Mouse (Mus musculus) myocyte (in vitro differentiated cells): ENCODE data around the gene Tlx1. TPM values are rescaled to one million over a fixed set of nuclear protein-coding genes. Genes with fewer than 3 reads are reported as not detected.

Source experiments
- H3K27me3 ChIP-seq: one replicate; pipeline ENCODE4 v1.6.1; 2011; ENCODE audit not compliant: control insufficient read depth, insufficient read depth, insufficient read length
- H3K36me3 ChIP-seq: one replicate; pipeline ENCODE4 v1.6.1; 2011; ENCODE audit not compliant: control insufficient read depth, insufficient read depth
- H3K4me2 ChIP-seq: one replicate; pipeline ENCODE4 v1.6.1; 2011; ENCODE audit warnings: low read depth, control low read depth
- H3K4me3 ChIP-seq: one replicate; pipeline ENCODE4 v1.5.1; 2011; ENCODE audit warnings: mild to moderate bottlenecking, control low read depth, moderate library complexity
- H3K79me2 ChIP-seq: one replicate; pipeline ENCODE4 v1.6.1; 2011; ENCODE audit not compliant: control insufficient read depth, insufficient read depth
- H3ac ChIP-seq: one replicate; pipeline ENCODE4 v1.6.1; 2011; ENCODE audit not compliant: control insufficient read depth, insufficient read length
- CEBPB ChIP-seq: IDR thresholded peaks from 2 replicates; pipeline ENCODE4 v1.6.1; 2011; ENCODE audit warnings: mild to moderate bottlenecking, moderate library complexity; ENCODE audit not compliant: poor library complexity, insufficient read depth, severe bottlenecking
- E2F4 ChIP-seq: IDR thresholded peaks from one replicate; pipeline ENCODE4 v1.6.1; 2011; ENCODE audit warnings: mild to moderate bottlenecking, control low read depth, moderate library complexity; ENCODE audit not compliant: insufficient read depth
- MAX ChIP-seq: IDR thresholded peaks from one replicate; pipeline ENCODE4 v1.6.1; 2011; ENCODE audit warnings: low read depth, mild to moderate bottlenecking, control low read depth
- MYOD1 ChIP-seq, 3 experiments: IDR thresholded peaks; one replicate each; pipeline ENCODE4 v1.6.1; 2011; ENCODE audit warnings: control low read depth in 2 of 3, low read depth in 2 of 3, mild to moderate bottlenecking in 2 of 3, moderate library complexity in 1 of 3; ENCODE audit not compliant: insufficient read length in 2 of 3, control insufficient read depth in 1 of 3
- MYOG ChIP-seq, 3 experiments: IDR thresholded peaks; one replicate each; pipeline ENCODE4 v1.6.1; 2011; ENCODE audit warnings: control low read depth in 2 of 3, low read depth in 2 of 3, mild to moderate bottlenecking in 2 of 3; ENCODE audit not compliant: insufficient read length in 2 of 3, control insufficient read depth in 1 of 3, insufficient read depth in 1 of 3
- POLR2A ChIP-seq: IDR thresholded peaks from one replicate; pipeline ENCODE4 v1.6.1; 2011; ENCODE audit warnings: low read depth, mild to moderate bottlenecking, control low read depth, moderate library complexity; ENCODE audit not compliant: insufficient read length
- POLR2AphosphoS2 ChIP-seq: IDR thresholded peaks from one replicate; pipeline ENCODE4 v1.6.1; 2011; ENCODE audit warnings: low read depth, control low read depth; ENCODE audit not compliant: insufficient read length
- REST ChIP-seq: IDR thresholded peaks from one replicate; pipeline ENCODE4 v1.6.1; 2011; ENCODE audit warnings: mild to moderate bottlenecking, control low read depth, moderate library complexity; ENCODE audit not compliant: insufficient read depth, insufficient read length
- SRF ChIP-seq: IDR thresholded peaks from one replicate; pipeline ENCODE4 v1.6.1; 2011; ENCODE audit warnings: low read depth; ENCODE audit not compliant: control insufficient read depth, insufficient read length
- TCF12 ChIP-seq: IDR thresholded peaks from one replicate; pipeline ENCODE4 v1.6.1; 2011; ENCODE audit warnings: mild to moderate bottlenecking, control low read depth; ENCODE audit not compliant: poor library complexity, insufficient read depth, severe bottlenecking
- TCF3 ChIP-seq: IDR thresholded peaks from one replicate; pipeline ENCODE4 v1.6.1; 2011; ENCODE audit warnings: low read depth, control low read depth; ENCODE audit not compliant: insufficient read length
- USF1 ChIP-seq: IDR thresholded peaks from one replicate; pipeline ENCODE4 v1.6.1; 2011; ENCODE audit warnings: low read depth, mild to moderate bottlenecking, control low read depth, moderate library complexity
- polyA plus RNA-seq: library from polyadenylated mRNA; unstranded; fragments of >200 nt; fragmentation: generic; extraction: Trizol; gene quantifications from one replicate; pipeline ENCODE4 v1.2.1, GENCODE M21; 2012; ENCODE audit warnings: missing spikeins

Gene Tlx1
- polyA plus RNA-seq, 1 experiment, result not detected

DNA sequence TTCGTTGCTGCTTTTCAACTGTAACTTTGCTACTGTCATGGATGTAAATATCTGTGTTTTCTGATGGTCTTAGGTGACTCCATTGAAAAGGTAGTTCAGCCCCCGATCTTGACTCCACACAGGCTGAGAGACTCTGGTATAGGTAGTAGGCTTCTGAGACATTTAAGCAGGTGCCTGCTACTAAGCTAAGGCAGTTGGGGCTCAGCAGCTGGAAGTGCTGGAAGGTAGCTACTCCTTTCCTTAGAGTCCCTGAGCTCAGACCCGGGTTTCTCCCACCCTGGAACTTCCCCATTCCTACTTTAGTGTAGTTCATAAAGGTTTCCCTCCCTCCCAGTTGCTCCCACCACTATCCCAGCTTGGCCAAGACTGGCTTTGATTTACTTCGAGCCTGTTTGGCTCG, 9.5 kb downstream of the Tlx1 start:
- no peaks in the 10 kb centered on the region for H3K79me2 ChIP-seq
- H3K4me2 ChIP-seq, result no peak overlapping the region
- TF ChIP-seq MAX, result no peak
- TF ChIP-seq E2F4, result no peak
- TF ChIP-seq REST, result no peak
- no peak for TF ChIP-seq MYOG (IDR thresholded peaks at IDR 0.05; ENCODE audit: control insufficient read depth in 1 of 3, insufficient read depth in 1 of 3, insufficient read length in 2 of 3, low read depth in 2 of 3)
- no peak for TF ChIP-seq MYOD1 (IDR thresholded peaks at IDR 0.05; ENCODE audit: control insufficient read depth in 1 of 3, insufficient read length in 2 of 3, low read depth in 2 of 3)
- TF ChIP-seq POLR2AphosphoS2, result no peak
- no peak for TF ChIP-seq SRF
- no peak for TF ChIP-seq CEBPB
- TF ChIP-seq TCF3, result no peak
- TF ChIP-seq POLR2A, result no peak
- no peak for TF ChIP-seq USF1
- TF ChIP-seq TCF12, result no peak
- peaks cover 60% of the 10 kb centered on the region for H3K27me3 ChIP-seq
- no peak overlapping the region for H3K4me3 ChIP-seq
- no peaks in the 10 kb centered on the region for H3K36me3 ChIP-seq
- H3ac ChIP-seq, result no peak overlapping the region

- H3K79me2 ChIP-seq, result no peaks in the 10 kb centered on the region
- peaks cover 61% of the 10 kb centered on the region for H3K27me3 ChIP-seq
- no peak overlapping the region for H3K4me2 ChIP-seq
- H3K36me3 ChIP-seq, result no peaks in the 10 kb centered on the region
- no peak for TF ChIP-seq REST
- no peak for TF ChIP-seq SRF
- no peak for TF ChIP-seq USF1
- no peak for TF ChIP-seq TCF12
- no peak for TF ChIP-seq TCF3
- TF ChIP-seq POLR2A, result no peak
- no peak for TF ChIP-seq POLR2AphosphoS2
- no peak for TF ChIP-seq MAX
- no peak for TF ChIP-seq MYOG (IDR thresholded peaks at IDR 0.05; ENCODE audit: control insufficient read depth in 1 of 3, insufficient read depth in 1 of 3, insufficient read length in 2 of 3, low read depth in 2 of 3)
- TF ChIP-seq MYOD1 (IDR thresholded peaks at IDR 0.05; ENCODE audit: control insufficient read depth in 1 of 3, insufficient read length in 2 of 3, low read depth in 2 of 3), result no peak
- no peak for TF ChIP-seq CEBPB
- no peak for TF ChIP-seq E2F4
- H3K4me3 ChIP-seq, result no peak overlapping the region
- H3ac ChIP-seq, result no peak overlapping the region
Observed at GRCm38 (mm10) chr19:45160523-45160922, 10.0 kb downstream of the Tlx1 start.

DNA sequence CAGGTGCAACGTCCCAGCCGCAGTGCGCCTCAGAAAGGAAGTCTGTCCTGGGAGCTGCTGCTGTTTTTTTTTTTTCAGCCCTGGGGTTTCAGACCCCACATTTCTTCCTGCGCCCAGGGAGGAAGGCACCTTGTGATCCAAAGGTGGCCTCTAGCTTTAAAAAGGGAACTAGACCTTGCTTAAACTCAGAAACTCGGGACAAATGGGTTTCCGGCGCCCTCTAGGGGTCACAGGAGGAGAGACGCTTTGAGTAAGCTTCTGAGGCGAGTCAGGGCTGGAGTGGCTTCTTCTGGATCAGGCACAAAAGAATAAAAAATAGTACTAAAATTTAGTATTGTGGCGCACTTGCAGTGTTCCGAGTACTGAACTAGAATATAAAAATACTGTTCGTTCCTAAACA, 10.6 kb downstream of the Tlx1 start:
- Histone ChIP-seq H3ac (no peak overlapping the region), H3K36me3 (no peaks in the 10 kb centered on the region), H3K27me3 (peaks cover 57% of the 10 kb centered on the region), H3K79me2 (no peaks in the 10 kb centered on the region), H3K4me2 (no peak overlapping the region), H3K4me3 (no peak overlapping the region)
- TF ChIP-seq POLR2A (no peak), REST (no peak)

- TF ChIP-seq POLR2AphosphoS2 (no peak), MYOD1 (IDR thresholded peaks at IDR 0.05; ENCODE audit: control insufficient read depth in 1 of 3, insufficient read length in 2 of 3, low read depth in 2 of 3) (no peak), TCF12 (no peak)
- Histone ChIP-seq H3K4me3 (no peak overlapping the region), H3ac (no peak overlapping the region), H3K36me3 (no peaks in the 10 kb centered on the region), H3K4me2 (peak overlapping the region; percentile 55), H3K27me3 (peaks cover 51% of the 10 kb centered on the region), H3K79me2 (no peaks in the 10 kb centered on the region)
Observed at GRCm38 (mm10) chr19:45162181-45162580, 11.7 kb downstream of the Tlx1 start.

GRCm38 (mm10) chr19:45162871-45163270, 12.4 kb downstream of the Tlx1 start:
- Histone ChIP-seq H3K4me3 (no peak overlapping the region), H3ac (no peak overlapping the region)
- no peak for TF ChIP-seq CEBPB

GRCm38 (mm10) chr19:45170451-45170850, 20.0 kb downstream of the Tlx1 start:
- H3K36me3 ChIP-seq, result no peaks in the 10 kb centered on the region
- TF ChIP-seq POLR2AphosphoS2 (no peak), MYOD1 (IDR thresholded peaks at IDR 0.05; ENCODE audit: control insufficient read depth in 1 of 3, insufficient read length in 2 of 3, low read depth in 2 of 3) (no peak), SRF (no peak), USF1 (no peak)
- no peaks in the 10 kb centered on the region for H3K79me2 ChIP-seq
- H3K4me2 ChIP-seq, result no peak overlapping the region
- peaks cover 22% of the 10 kb centered on the region for H3K27me3 ChIP-seq
- no peak overlapping the region for H3ac ChIP-seq
- no peak overlapping the region for H3K4me3 ChIP-seq

More at GRCm38 (mm10) chr19:45162871-45163270, 12.4 kb downstream of the Tlx1 start:
- no peaks in the 10 kb centered on the region for H3K36me3 ChIP-seq
- H3K4me2 ChIP-seq, result peak overlapping the region; percentile 55
- peaks cover 53% of the 10 kb centered on the region for H3K27me3 ChIP-seq
- no peaks in the 10 kb centered on the region for H3K79me2 ChIP-seq
